Mouse (Mus musculus) midbrain, embryonic 13.5 days (tissue): ENCODE measurements around the gene Gprc5c. TPM values are rescaled to one million over a fixed set of nuclear protein-coding genes. Genes with fewer than 3 reads are reported as not detected.
"Not testable (repeated sequence)": the region's sequence is repeated elsewhere in the genome, so short reads cannot be mapped to it uniquely, and the experiment has no call there.

Experiments
- ATAC-seq: fragments of 200-750 bp; cut with Nextera tagmentation; 2 replicates; pipeline ENCODE4 v1.8.0; 2017; ENCODE audit warnings: mild to moderate bottlenecking, moderate TSS enrichment, moderate library complexity
- H3K27ac ChIP-seq: fragments of 300-500 bp; sonication (generic); 2 replicates; pipeline ENCODE4 v1.5.1; 2015; ENCODE audit warnings: inconsistent platforms, mild to moderate bottlenecking, moderate library complexity
- H3K27me3 ChIP-seq: fragments of 300-500 bp; sonication (generic); 2 replicates; pipeline ENCODE4 v1.6.1; 2015; ENCODE audit warnings: mild to moderate bottlenecking, inconsistent platforms
- H3K36me3 ChIP-seq: fragments of 300-500 bp; sonication (generic); 2 replicates; pipeline ENCODE4 v1.6.1; 2015; ENCODE audit warnings: mild to moderate bottlenecking, inconsistent platforms
- H3K4me1 ChIP-seq: fragments of 300-500 bp; sonication (generic); replicated peaks from 2 replicates; pipeline ENCODE4 v1.6.1; 2015; ENCODE audit warnings: inconsistent platforms
- H3K4me2 ChIP-seq: fragments of 300-500 bp; sonication (generic); replicated peaks from 2 replicates; pipeline ENCODE4 v1.6.1; 2015; ENCODE audit warnings: moderate library complexity, mild to moderate bottlenecking, inconsistent platforms
- H3K4me3 ChIP-seq: fragments of 300-500 bp; sonication (generic); replicated peaks from 2 replicates; pipeline ENCODE4 v1.5.1; 2015; ENCODE audit warnings: mild to moderate bottlenecking, inconsistent platforms
- H3K9ac ChIP-seq: fragments of 300-500 bp; sonication (generic); replicated peaks from 2 replicates; pipeline ENCODE4 v1.6.1; 2015; ENCODE audit warnings: mild to moderate bottlenecking, inconsistent platforms
- H3K9me3 ChIP-seq: fragments of 300-500 bp; sonication (generic); 2 replicates; pipeline ENCODE4 v1.6.1; 2016; ENCODE audit warnings: mild to moderate bottlenecking, inconsistent platforms
- WGBS: fragments of 180-500 bp; shearing (Covaris S2); methylation state at CpG from one replicate; pipeline ENCODE4 v1.1.7; 2015; 5-methylcytosine and 5-hydroxymethylcytosine counted together
- polyA plus RNA-seq: library from polyadenylated mRNA; unstranded; fragments of >200 nt; fragmentation: Nextera tagmentation; extraction: Ambion mirVana; gene quantifications from 2 replicates; pipeline ENCODE4 v1.2.1, GENCODE M21; 2015

Gene Gprc5c
- polyA plus RNA-seq, 1 experiment from 2014 or later, result 7.1 TPM

DNA sequence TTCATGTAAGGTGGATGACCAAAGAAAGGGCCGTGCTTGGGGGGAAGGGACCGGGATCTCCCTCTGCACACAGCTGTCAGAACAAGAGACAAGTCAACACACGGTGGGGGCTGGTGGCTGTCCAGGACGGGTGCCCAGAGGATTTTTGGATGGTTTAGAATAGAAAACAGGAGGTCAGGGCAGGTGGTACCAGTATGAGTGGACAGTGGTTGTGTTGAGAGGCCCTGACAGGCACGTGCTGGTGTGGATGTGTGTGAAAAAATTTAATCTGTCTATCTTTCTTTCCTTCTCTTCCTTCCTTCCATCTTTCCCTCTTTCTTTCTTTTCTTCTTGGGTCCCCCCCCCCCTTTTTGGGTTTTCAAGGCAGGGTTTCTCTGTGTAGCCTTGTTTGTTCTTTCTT lies 39.6 kb downstream of the Gprc5c start:
- WGBS, result 57% methylated on average over 5 of the region's 5 CpGs
- ATAC-seq, result no peak

DNA sequence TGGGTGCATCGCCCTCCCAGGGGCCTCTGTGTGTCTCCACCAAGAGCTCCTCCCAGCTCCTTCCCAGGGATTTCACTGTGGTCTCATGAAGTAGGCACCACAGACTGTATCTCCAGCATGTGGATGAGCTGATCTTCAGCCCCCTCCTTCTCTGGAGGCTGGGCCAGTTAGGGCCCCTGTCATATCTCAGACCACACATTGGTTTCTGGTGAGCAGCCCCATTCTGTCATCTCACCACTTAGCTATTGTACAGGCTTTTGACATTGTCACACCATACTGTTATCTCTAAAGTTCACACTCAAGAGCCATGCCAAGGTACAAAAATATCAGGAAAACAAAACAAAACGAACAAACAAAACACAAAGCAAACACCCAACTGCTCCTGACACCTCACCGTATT lies 45.1 kb downstream of the Gprc5c start:
- no peak overlapping the region for H3K27ac ChIP-seq
- WGBS, result 89% methylated on average over 3 of the region's 3 CpGs
- ATAC-seq, result no peak
- H3K4me3 ChIP-seq, result no peak overlapping the region
- H3K4me2 ChIP-seq, result no peak overlapping the region
- no peaks in the 10 kb centered on the region for H3K9me3 ChIP-seq
- H3K27me3 ChIP-seq, result no peaks in the 10 kb centered on the region
- no peaks in the 10 kb centered on the region for H3K36me3 ChIP-seq
- no peaks in the 10 kb centered on the region for H3K4me1 ChIP-seq
- H3K9ac ChIP-seq, result no peak overlapping the region

More for the DNA sequence above, 39.6 kb downstream of the Gprc5c start:
- no peak overlapping the region for H3K27ac ChIP-seq
- H3K4me2 ChIP-seq, result 0 out of 2 replicates have a peak overlapping the region, but pooled peaks have one; percentile 3
- no peaks in the 10 kb centered on the region for H3K36me3 ChIP-seq
- no peaks in the 10 kb centered on the region for H3K4me1 ChIP-seq
- no peak overlapping the region; the same call in 1 of the 2 replicates for H3K9ac ChIP-seq
- H3K9me3 ChIP-seq, result no peaks in the 10 kb centered on the region
- H3K4me3 ChIP-seq, result no peak overlapping the region
- no peaks in the 10 kb centered on the region for H3K27me3 ChIP-seq

DNA sequence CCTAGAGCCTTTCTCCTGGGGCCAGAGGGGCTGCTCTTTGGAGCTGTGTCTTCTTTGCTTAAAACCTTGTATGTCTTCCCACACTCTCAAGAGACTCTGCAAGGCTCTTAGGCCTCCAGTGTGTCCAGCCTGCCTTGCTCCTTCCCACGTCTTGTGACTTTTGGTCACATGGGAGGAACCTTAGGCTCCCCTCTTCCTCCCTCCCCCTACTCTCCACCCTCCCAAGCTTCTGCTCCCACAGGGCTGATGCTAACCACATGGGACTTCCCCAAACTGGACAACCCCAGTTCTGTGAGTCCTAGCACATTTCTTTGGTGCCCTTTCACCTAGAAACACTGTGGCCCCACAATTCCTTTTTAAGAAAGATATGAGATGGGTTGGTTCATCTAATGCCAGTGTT lies 47.1 kb downstream of the Gprc5c start:
- 52% methylated on average over 1 of the region's 1 CpGs for WGBS
- Histone ChIP-seq H3K9ac (no peak overlapping the region), H3K4me1 (no peaks in the 10 kb centered on the region), H3K4me2 (no peak overlapping the region), H3K9me3 (no peaks in the 10 kb centered on the region), H3K27ac (no peak overlapping the region), H3K27me3 (no peaks in the 10 kb centered on the region), H3K4me3 (no peak overlapping the region), H3K36me3 (no peaks in the 10 kb centered on the region)
- no peak for ATAC-seq

DNA sequence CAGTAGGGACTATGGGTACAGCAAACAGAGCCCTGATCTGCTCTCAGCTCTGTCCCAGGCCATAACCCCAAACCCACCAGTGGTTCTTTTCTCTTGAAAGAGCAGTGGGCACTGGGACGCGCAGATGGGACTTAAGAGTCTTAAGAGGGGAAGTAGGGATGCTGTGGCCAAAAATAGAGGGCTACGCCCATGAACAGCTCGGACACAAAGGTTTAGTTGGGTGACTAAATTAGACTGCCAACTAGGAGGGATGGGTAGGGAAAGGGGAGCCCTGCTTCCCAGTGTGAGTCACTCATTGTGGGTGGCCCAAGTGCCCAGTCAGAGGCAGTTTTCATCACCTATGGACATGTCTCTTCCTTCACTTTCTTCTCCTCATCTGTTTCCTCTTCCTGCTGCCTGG lies 52.3 kb downstream of the Gprc5c start:
- H3K4me3 ChIP-seq, result no peak overlapping the region
- no peaks in the 10 kb centered on the region for H3K4me1 ChIP-seq
- H3K27ac ChIP-seq, result no peak overlapping the region
- WGBS, result 92% methylated on average over 4 of the region's 4 CpGs
- H3K9ac ChIP-seq, result no peak overlapping the region
- H3K27me3 ChIP-seq, result 0 out of 2 replicates have a peak, but pooled peaks cover 5% of the 10 kb centered on the region
- no peaks in the 10 kb centered on the region for H3K36me3 ChIP-seq
- no peak overlapping the region for H3K4me2 ChIP-seq
- H3K9me3 ChIP-seq, result no peaks in the 10 kb centered on the region
- ATAC-seq, result no peak

DNA sequence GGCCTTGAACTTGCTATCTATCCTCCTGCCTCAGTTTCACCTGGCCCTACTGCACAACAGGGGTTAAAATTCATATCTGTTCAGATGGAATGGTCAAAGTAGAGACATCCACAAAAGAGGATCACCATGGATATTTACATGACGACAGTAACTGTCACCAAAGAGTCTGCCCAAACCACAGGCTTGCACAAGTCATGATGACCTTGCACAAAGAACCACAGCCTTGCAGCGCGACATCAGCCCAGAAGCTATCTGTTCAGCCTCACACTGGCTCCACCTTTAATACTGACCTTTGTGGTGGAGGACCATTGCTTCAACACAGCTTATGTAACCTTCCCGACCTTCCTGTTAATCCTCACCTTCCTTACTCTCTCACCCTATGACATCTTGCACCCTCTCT lies 56.6 kb downstream of the Gprc5c start:
- Histone ChIP-seq H3K27me3 (0 out of 2 replicates have a peak, but pooled peaks cover 5% of the 10 kb centered on the region), H3K4me2 (no peak overlapping the region), H3K36me3 (no peaks in the 10 kb centered on the region), H3K9me3 (no peaks in the 10 kb centered on the region), H3K4me1 (no peaks in the 10 kb centered on the region), H3K4me3 (no peak overlapping the region), H3K9ac (no peak overlapping the region), H3K27ac (no peak overlapping the region)
- no peak for ATAC-seq
- WGBS, result 80% methylated on average over 4 of the region's 4 CpGs

DNA sequence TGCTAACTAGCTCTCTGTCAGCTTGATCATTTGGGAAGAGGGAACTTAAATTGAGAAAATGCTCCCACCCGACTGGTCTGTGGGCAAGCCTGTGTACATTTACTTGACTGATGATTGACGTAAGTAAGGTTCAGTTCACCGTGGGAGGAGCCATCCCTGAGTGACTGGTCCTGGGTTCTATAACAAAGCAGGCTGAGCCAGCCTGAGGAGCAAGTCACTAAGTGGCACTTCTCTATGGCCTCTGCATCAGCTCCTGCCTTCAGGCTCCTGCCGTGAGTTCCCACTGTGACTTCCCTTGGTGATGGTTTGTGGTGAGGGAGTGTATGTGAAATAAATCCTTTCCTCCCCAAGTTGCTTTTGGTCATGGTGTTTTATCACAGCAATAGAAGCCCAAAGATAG lies 57.1 kb downstream of the Gprc5c start:
- H3K27me3 ChIP-seq, result 0 out of 2 replicates have a peak, but pooled peaks cover 5% of the 10 kb centered on the region
- H3K4me3 ChIP-seq, result no peak overlapping the region
- H3K27ac ChIP-seq, result no peak overlapping the region
- no peak overlapping the region for H3K4me2 ChIP-seq
- H3K9ac ChIP-seq, result no peak overlapping the region
- H3K36me3 ChIP-seq, result no peaks in the 10 kb centered on the region
- no peaks in the 10 kb centered on the region for H3K4me1 ChIP-seq
- no peak for ATAC-seq
- H3K9me3 ChIP-seq, result no peaks in the 10 kb centered on the region
- WGBS, result 68% methylated on average over 4 of the region's 4 CpGs

DNA sequence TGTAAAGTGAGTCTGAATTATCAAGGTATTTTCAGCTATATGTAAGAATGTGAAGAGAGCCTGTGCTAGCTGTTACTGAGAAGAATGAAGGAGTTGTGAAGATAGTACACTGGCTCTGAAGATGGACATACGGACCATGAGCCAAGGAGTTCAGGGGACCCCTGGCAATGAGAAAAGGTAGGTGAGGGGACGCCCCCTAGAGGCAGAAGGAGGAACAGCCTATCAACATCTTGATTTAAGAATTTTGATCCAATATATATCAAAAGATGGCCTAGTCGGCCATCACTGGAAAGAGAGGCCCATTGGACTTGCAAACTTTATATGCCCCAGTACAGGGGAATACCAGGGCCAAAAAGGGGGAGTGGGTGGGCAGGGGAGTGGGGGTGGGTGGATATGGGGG lies 58.6 kb downstream of the Gprc5c start:
- 39% methylated on average over 3 of the region's 3 CpGs for WGBS
- not testable (repeated sequence) for H3K4me2 ChIP-seq, H3K27ac ChIP-seq, H3K9me3 ChIP-seq, H3K36me3 ChIP-seq, H3K4me3 ChIP-seq, H3K27me3 ChIP-seq, H3K9ac ChIP-seq, ATAC-seq, H3K4me1 ChIP-seq

DNA sequence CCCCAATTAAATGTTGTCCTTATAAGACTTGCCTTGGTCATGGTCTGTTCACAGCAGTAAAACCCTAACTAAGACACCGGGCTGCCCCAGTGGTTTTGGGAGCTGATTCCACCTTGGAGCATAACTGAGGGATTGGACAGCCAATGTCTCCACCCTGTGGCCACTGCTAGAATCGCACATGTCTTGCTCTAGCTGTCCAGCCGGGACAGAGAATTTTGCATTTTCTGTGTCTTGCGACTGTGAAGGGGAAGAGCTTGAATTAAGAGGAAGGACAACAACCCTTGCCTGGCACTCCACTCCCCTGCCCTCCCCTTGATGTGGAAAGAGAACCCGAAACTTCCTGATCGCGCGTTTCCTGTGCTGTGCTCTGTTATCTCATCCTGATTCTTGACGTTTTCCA lies 61.9 kb downstream of the Gprc5c start:
- H3K36me3 ChIP-seq, result no peaks in the 10 kb centered on the region
- no peak overlapping the region for H3K9ac ChIP-seq
- no peaks in the 10 kb centered on the region for H3K4me1 ChIP-seq
- no peak overlapping the region for H3K27ac ChIP-seq
- WGBS, result 23% methylated on average over 9 of the region's 9 CpGs
- ATAC-seq, result peak; percentile 78
- H3K9me3 ChIP-seq, result no peaks in the 10 kb centered on the region
- no peak overlapping the region for H3K4me2 ChIP-seq
- H3K27me3 ChIP-seq, result peaks cover 4% of the 10 kb centered on the region; the same call in 1 of the 2 replicates
- H3K4me3 ChIP-seq, result no peak overlapping the region

DNA sequence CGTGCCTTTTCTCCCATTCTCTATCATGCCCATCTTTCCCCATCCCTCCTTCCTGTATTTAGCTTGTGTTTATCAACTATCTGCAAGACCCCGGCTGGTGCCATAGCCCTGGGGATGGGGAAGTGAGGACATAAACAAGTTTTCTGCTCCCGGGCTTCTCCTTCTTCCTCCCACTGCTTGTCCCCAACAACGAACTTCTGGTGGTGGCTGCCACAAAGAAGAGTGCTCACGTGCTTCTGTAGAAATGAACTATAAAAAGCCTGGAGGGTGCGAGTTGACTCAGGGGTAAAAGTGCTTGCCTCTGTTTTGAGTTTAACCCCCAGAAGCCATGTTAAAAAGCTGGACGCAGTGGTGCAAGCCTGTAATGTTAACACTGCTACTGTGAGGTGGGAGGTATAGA lies 64.0 kb downstream of the Gprc5c start:
- no peak overlapping the region for H3K9ac ChIP-seq
- no peak overlapping the region for H3K27ac ChIP-seq
- H3K4me1 ChIP-seq, result no peaks in the 10 kb centered on the region
- no peak for ATAC-seq
- H3K27me3 ChIP-seq, result peaks cover 4% of the 10 kb centered on the region; the same call in 1 of the 2 replicates
- H3K4me2 ChIP-seq, result no peak overlapping the region
- WGBS, result 68% methylated on average over 7 of the region's 7 CpGs
- H3K36me3 ChIP-seq, result no peaks in the 10 kb centered on the region
- H3K4me3 ChIP-seq, result no peak overlapping the region
- H3K9me3 ChIP-seq, result no peaks in the 10 kb centered on the region

DNA sequence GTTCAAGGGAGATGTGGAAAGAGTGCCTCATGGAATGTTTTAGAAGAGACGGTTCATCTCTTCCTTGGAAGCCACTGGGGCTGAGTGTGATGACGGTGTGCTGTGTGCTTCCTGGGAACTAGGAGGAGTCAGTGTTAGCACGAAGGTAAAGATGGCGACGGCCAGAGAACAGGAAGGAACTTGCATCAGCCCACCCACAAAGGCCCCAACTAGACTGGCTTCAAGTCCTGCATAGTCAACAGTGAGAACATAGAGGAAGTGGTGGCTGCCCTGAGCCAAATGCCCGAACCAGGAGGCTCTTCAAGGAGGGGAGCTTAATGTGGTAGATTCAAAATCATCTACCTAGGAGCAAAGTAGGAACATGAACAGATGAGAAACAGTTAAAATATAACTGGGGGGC lies 66.2 kb downstream of the Gprc5c start:
- Histone ChIP-seq H3K27ac (no peak overlapping the region), H3K4me2 (no peak overlapping the region), H3K36me3 (no peaks in the 10 kb centered on the region), H3K9ac (no peak overlapping the region), H3K4me1 (no peaks in the 10 kb centered on the region), H3K4me3 (no peak overlapping the region), H3K27me3 (peaks cover 4% of the 10 kb centered on the region; the same call in 1 of the 2 replicates), H3K9me3 (no peaks in the 10 kb centered on the region)
- ATAC-seq, result no peak
- WGBS, result 81% methylated on average over 6 of the region's 6 CpGs

Other genes starting within 250 kb of the Gprc5c start
- gene Rpl38, start 182.6 kb upstream of the Gprc5c start, polyA plus RNA-seq, result 826 and 835 TPM in 2 replicates
- gene Ttyh2, start 175.7 kb upstream of the Gprc5c start, polyA plus RNA-seq, result 24.2 and 24.6 TPM in 2 replicates
- 1.6 and 1.7 TPM in 2 replicates for gene Dnaic2, start 123.7 kb upstream of the Gprc5c start, polyA plus RNA-seq
- 0.35 and 1.2 TPM in 2 replicates for gene Kif19a, start 85.8 kb upstream of the Gprc5c start, polyA plus RNA-seq
- gene Btbd17, start 55.2 kb upstream of the Gprc5c start, polyA plus RNA-seq, result 30.1 and 33.6 TPM in 2 replicates
- not detected in 2 replicates for gene Gpr142, start 52.2 kb upstream of the Gprc5c start, polyA plus RNA-seq
- gene Cd300a, start 38.9 kb downstream of the Gprc5c start, polyA plus RNA-seq, result 0.55 and 0.67 TPM in 2 replicates
- gene Cd300lb, start 83.2 kb downstream of the Gprc5c start, polyA plus RNA-seq, result 0.05 TPM in 1 of 2 replicates, not detected in the other
- not detected in 2 replicates for gene Cd300c, start 118.0 kb downstream of the Gprc5c start, polyA plus RNA-seq
- gene Cd300ld, start 138.8 kb downstream of the Gprc5c start, polyA plus RNA-seq, result not detected in 2 replicates
- gene Cd300c2, start 150.7 kb downstream of the Gprc5c start, polyA plus RNA-seq, result 0.81 and 0.82 TPM in 2 replicates
- not detected in 2 replicates for gene Cd300ld2, start 165.0 kb downstream of the Gprc5c start, polyA plus RNA-seq
- gene Cd300ld4, start 175.9 kb downstream of the Gprc5c start, polyA plus RNA-seq, result not detected in 2 replicates
- not detected in 2 replicates for gene Cd300ld5, start 186.6 kb downstream of the Gprc5c start, polyA plus RNA-seq
- not detected in 2 replicates for gene Cd300ld3, start 197.3 kb downstream of the Gprc5c start, polyA plus RNA-seq
- gene Cd300e, start 211.0 kb downstream of the Gprc5c start, polyA plus RNA-seq, result not detected in 2 replicates
- gene Rab37, start 240.3 kb downstream of the Gprc5c start, polyA plus RNA-seq, result 0.63 and 1.3 TPM in 2 replicates